Mouse (Mus musculus): ENCODE measurements around the gene Rnf168.
A peak's percentile ranks its signal among the peaks of the same experiment; 100 is the strongest.

The Rnf168 gene

GRCm38 (mm10) chr16:32316601-32317000 lies 39.3 kb downstream of the Rnf168 start:
- DNase-seq = no peak

GRCm38 (mm10) chr16:32323953-32324352 lies 46.7 kb downstream of the Rnf168 start:
- DNase-seq = no peak

GRCm38 (mm10) chr16:32330876-32331670 lies 53.8 kb downstream of the Rnf168 start:
- no peak for DNase-seq

- DNase-seq = peak; percentile 97
Observed at GRCm38 (mm10) chr16:32332040-32332555, 54.8 kb downstream of the Rnf168 start, which contains the start of gene Ubxn7. Gene Ubxn7, plus strand, starts transcription at chr16:32332257.

GRCm38 (mm10) chr16:32332556-32333511 lies 55.6 kb downstream of the Rnf168 start:
- peak; percentile 7 for DNase-seq

- no peak for DNase-seq
Observed at GRCm38 (mm10) chr16:32335146-32335545, 57.9 kb downstream of the Rnf168 start.

- DNase-seq = no peak
Observed at GRCm38 (mm10) chr16:32336026-32336780, 58.9 kb downstream of the Rnf168 start.

- no peak for DNase-seq
Observed at GRCm38 (mm10) chr16:32337001-32337400, 59.7 kb downstream of the Rnf168 start.

- no peak for DNase-seq
Observed at GRCm38 (mm10) chr16:32340451-32340850, 63.2 kb downstream of the Rnf168 start.

GRCm38 (mm10) chr16:32345521-32345920 lies 68.3 kb downstream of the Rnf168 start:
- no peak for DNase-seq

GRCm38 (mm10) chr16:32350776-32351175 lies 73.5 kb downstream of the Rnf168 start:
- no peak for DNase-seq
